Mouse (Mus musculus): Measurements from ENCODE around the gene Olfr832. TPM values are rescaled to one million over a fixed set of nuclear protein-coding genes. Genes with fewer than 3 reads are reported as not detected.
"Not testable (repeated sequence)": the region's sequence is repeated elsewhere in the genome, so short reads cannot be mapped to it uniquely, and the experiment has no call there.

Olfr832 gene
- polyA plus RNA-seq (2015; fragmentation: Nextera tagmentation; extraction: Ambion mirVana): not detected in 2 replicates

GRCm38 (mm10) chr9:18936822-18937221, at the start of gene Olfr832:
Gene Olfr832, plus strand, starts transcription at chr9:18937122.
- ATAC-seq (ENCODE audit: low read depth); H3K4me1 ChIP-seq (replicated peaks; ENCODE audit: control insufficient read depth, insufficient read depth, low read length): not testable (repeated sequence)
- 74% methylated on average over 2 of the region's 2 CpGs for WGBS

GRCm38 (mm10) chr9:18907699-18908098, 29.2 kb upstream of the Olfr832 start:
- H3K4me3 ChIP-seq (ENCODE audit: low read length); H3K4me2 ChIP-seq (ENCODE audit: low read depth, low read length); H3K4me1 ChIP-seq (replicated peaks; ENCODE audit: control insufficient read depth, insufficient read depth, low read length); ATAC-seq (ENCODE audit: low read depth); H3K9me3 ChIP-seq (ENCODE audit: control insufficient read depth, low read length); H3K36me3 ChIP-seq (ENCODE audit: control insufficient read depth, insufficient read depth, low read length); H3K27ac ChIP-seq (ENCODE audit: low read length); H3K27me3 ChIP-seq (ENCODE audit: control insufficient read depth, insufficient read depth, low read depth, low read length); H3K9ac ChIP-seq (ENCODE audit: low read length): not testable (repeated sequence)
- WGBS: 66% methylated on average over 2 of the region's 2 CpGs

More at GRCm38 (mm10) chr9:18936822-18937221, at the start of gene Olfr832:
- not testable (repeated sequence) for H3K4me2 ChIP-seq (ENCODE audit: low read depth, low read length); H3K9ac ChIP-seq (ENCODE audit: low read length); H3K27ac ChIP-seq (ENCODE audit: low read length); H3K27me3 ChIP-seq (ENCODE audit: control insufficient read depth, insufficient read depth, low read depth, low read length); H3K36me3 ChIP-seq (ENCODE audit: control insufficient read depth, insufficient read depth, low read length); H3K4me3 ChIP-seq (ENCODE audit: low read length); H3K9me3 ChIP-seq (ENCODE audit: control insufficient read depth, low read length)

GRCm38 (mm10) chr9:18927921-18928320, 9.0 kb upstream of the Olfr832 start:
- not testable (repeated sequence) for H3K4me1 ChIP-seq (replicated peaks; ENCODE audit: control insufficient read depth, insufficient read depth, low read length); ATAC-seq (ENCODE audit: low read depth)
- 81% methylated on average over 16 of the region's 16 CpGs for WGBS

GRCm38 (mm10) chr9:18962021-18962420, 25.1 kb downstream of the Olfr832 start:
- no peak overlapping the region for H3K4me3 ChIP-seq (ENCODE audit: low read length)
- H3K9me3 ChIP-seq (ENCODE audit: control insufficient read depth, low read length): no peaks in the 10 kb centered on the region; the same call in 1 of the 2 replicates
- no peaks in the 10 kb centered on the region for H3K4me1 ChIP-seq (replicated peaks; ENCODE audit: control insufficient read depth, insufficient read depth, low read length)
- H3K27me3 ChIP-seq (ENCODE audit: control insufficient read depth, insufficient read depth, low read depth, low read length): no peaks in the 10 kb centered on the region
- H3K9ac ChIP-seq (ENCODE audit: low read length): no peak overlapping the region
- H3K36me3 ChIP-seq (ENCODE audit: control insufficient read depth, insufficient read depth, low read length): no peaks in the 10 kb centered on the region
- H3K4me2 ChIP-seq (ENCODE audit: low read depth, low read length): no peak overlapping the region
- no peak overlapping the region for H3K27ac ChIP-seq (ENCODE audit: low read length)
- no peak for ATAC-seq (ENCODE audit: low read depth)

More at GRCm38 (mm10) chr9:18927921-18928320, 9.0 kb upstream of the Olfr832 start:
- H3K27me3 ChIP-seq (ENCODE audit: control insufficient read depth, insufficient read depth, low read depth, low read length); H3K4me2 ChIP-seq (ENCODE audit: low read depth, low read length); H3K9me3 ChIP-seq (ENCODE audit: control insufficient read depth, low read length); H3K4me3 ChIP-seq (ENCODE audit: low read length); H3K27ac ChIP-seq (ENCODE audit: low read length); H3K9ac ChIP-seq (ENCODE audit: low read length); H3K36me3 ChIP-seq (ENCODE audit: control insufficient read depth, insufficient read depth, low read length): not testable (repeated sequence)

GRCm38 (mm10) chr9:18987690-18988089, 50.8 kb downstream of the Olfr832 start, which contains the start of gene Olfr834:
Gene Olfr834, plus strand, starts transcription at chr9:18987990.
- Histone ChIP-seq H3K9ac (ENCODE audit: low read length) (no peak within 1 kb of the TSS), H3K36me3 (ENCODE audit: control insufficient read depth, insufficient read depth, low read length) (no peaks in the 10 kb centered on the region), H3K27ac (ENCODE audit: low read length) (no peak within 1 kb of the TSS), H3K4me3 (ENCODE audit: low read length) (no peak within 1 kb of the TSS), H3K4me1 (replicated peaks; ENCODE audit: control insufficient read depth, insufficient read depth, low read length) (no peaks in the 10 kb centered on the region), H3K4me2 (ENCODE audit: low read depth, low read length) (no peak within 1 kb of the TSS), H3K27me3 (ENCODE audit: control insufficient read depth, insufficient read depth, low read depth, low read length) (no peaks in the 10 kb centered on the region), H3K9me3 (ENCODE audit: control insufficient read depth, low read length) (no peaks in the 10 kb centered on the region)
- ATAC-seq (ENCODE audit: low read depth): no peak
- 83% methylated on average over 3 of the region's 3 CpGs for WGBS

Other genes starting within 250 kb of the Olfr832 start
- not detected in 2 replicates for gene Olfr24, start 173.1 kb upstream of the Olfr832 start, polyA plus RNA-seq (2015; fragmentation: Nextera tagmentation; extraction: Ambion mirVana)
- not detected in 2 replicates for gene Olfr828, start 117.6 kb upstream of the Olfr832 start, polyA plus RNA-seq (2015; fragmentation: Nextera tagmentation; extraction: Ambion mirVana)
- gene Olfr829, start 82.2 kb upstream of the Olfr832 start, polyA plus RNA-seq (2015; fragmentation: Nextera tagmentation; extraction: Ambion mirVana): not detected in 2 replicates
- not detected in 2 replicates for gene Olfr830, start 62.4 kb upstream of the Olfr832 start, polyA plus RNA-seq (2015; fragmentation: Nextera tagmentation; extraction: Ambion mirVana)
- gene Olfr834, start 50.9 kb downstream of the Olfr832 start, polyA plus RNA-seq (2015; fragmentation: Nextera tagmentation; extraction: Ambion mirVana): not detected in 2 replicates
- not detected in 2 replicates for gene Olfr835, start 95.6 kb downstream of the Olfr832 start, polyA plus RNA-seq (2015; fragmentation: Nextera tagmentation; extraction: Ambion mirVana)
- gene Olfr836, start 183.3 kb downstream of the Olfr832 start, polyA plus RNA-seq (2015; fragmentation: Nextera tagmentation; extraction: Ambion mirVana): not detected in 2 replicates
- not detected in 2 replicates for gene Olfr837, start 199.2 kb downstream of the Olfr832 start, polyA plus RNA-seq (2015; fragmentation: Nextera tagmentation; extraction: Ambion mirVana)
- gene Olfr839-ps1, start 240.2 kb downstream of the Olfr832 start, polyA plus RNA-seq (2015; fragmentation: Nextera tagmentation; extraction: Ambion mirVana): not detected in 2 replicates